Mouse (Mus musculus) heart, embryonic 16.5 days (tissue): ENCODE measurements around the gene Chd3. TPM values are rescaled to one million over a fixed set of nuclear protein-coding genes. Genes with fewer than 3 reads are reported as not detected.

Experiments
- ATAC-seq: fragments of 200-750 bp; cut with Nextera tagmentation; replicated peaks from 2 replicates; pipeline ENCODE4 v1.8.0; 2017; ENCODE audit warnings: moderate number of reproducible peaks; ENCODE audit not compliant: insufficient read depth, low FRiP score; ENCODE audit errors: extremely low read depth
- H3K27ac ChIP-seq: fragments of 300-500 bp; sonication (generic); 2 replicates; pipeline ENCODE4 v1.5.1; 2014; ENCODE audit warnings: mild to moderate bottlenecking, low read length, control low read depth, moderate library complexity
- H3K27me3 ChIP-seq: fragments of 300-500 bp; sonication (generic); 2 replicates; pipeline ENCODE4 v1.6.1; 2014; ENCODE audit warnings: low read length, mixed read lengths; ENCODE audit not compliant: control insufficient read depth, insufficient read depth
- H3K36me3 ChIP-seq: fragments of 300-500 bp; sonication (generic); 2 replicates; pipeline ENCODE4 v1.6.1; 2014; ENCODE audit not compliant: control insufficient read depth, insufficient read depth
- H3K4me1 ChIP-seq: fragments of 300-500 bp; sonication (generic); 2 replicates; pipeline ENCODE4 v1.6.1; 2014; ENCODE audit warnings: low read length, mixed read lengths; ENCODE audit not compliant: control insufficient read depth, insufficient read depth
- H3K4me2 ChIP-seq: fragments of 300-500 bp; sonication (generic); 2 replicates; pipeline ENCODE4 v1.6.1; 2014; ENCODE audit warnings: low read depth, mild to moderate bottlenecking, control low read depth, low read length
- H3K4me3 ChIP-seq: fragments of 300-500 bp; sonication (generic); 2 replicates; pipeline ENCODE4 v1.5.1; 2014; ENCODE audit warnings: mild to moderate bottlenecking, control low read depth, low read length
- H3K9ac ChIP-seq: fragments of 300-500 bp; sonication (generic); 2 replicates; pipeline ENCODE4 v1.6.1; 2014; ENCODE audit warnings: low read length, control low read depth
- H3K9me3 ChIP-seq: fragments of 300-500 bp; sonication (generic); replicated peaks from 2 replicates; pipeline ENCODE4 v1.6.1; 2016; ENCODE audit warnings: low read length; ENCODE audit not compliant: control insufficient read depth
- WGBS: fragments of 180-500 bp; shearing (Covaris S2); extraction: QIAGEN DNeasy Blood & Tissue Kit; methylation state at CpG from one replicate; pipeline ENCODE4 v1.1.7; 2014; 5-methylcytosine and 5-hydroxymethylcytosine counted together
- polyA plus RNA-seq: library from polyadenylated mRNA; unstranded; fragments of >200 nt; fragmentation: Nextera tagmentation; extraction: Ambion mirVana; gene quantifications from 2 replicates; pipeline ENCODE4 v1.2.1, GENCODE M21; 2015

The Chd3 gene
- polyA plus RNA-seq, 1 experiment from 2014 or later, result 13.3 TPM

- Histone ChIP-seq H3K4me3 (no peak overlapping the region), H3K9ac (peak overlapping the region; percentile 71; the same call in 1 of the 2 replicates), H3K9me3 (peaks cover 3% of the 10 kb centered on the region; the same call in 1 of the 2 replicates), H3K4me2 (no peak overlapping the region; the same call in 1 of the 2 replicates), H3K4me1 (peaks cover 7% of the 10 kb centered on the region), H3K36me3 (no peaks in the 10 kb centered on the region), H3K27ac (no peak overlapping the region), H3K27me3 (0 out of 2 replicates have a peak, but pooled peaks cover 5% of the 10 kb centered on the region)
- WGBS, result 52% methylated on average over 8 of the region's 8 CpGs
- no peak for ATAC-seq
Observed at GRCm38 (mm10) chr11:69332713-69333253, 36.4 kb downstream of the Chd3 start.

DNA sequence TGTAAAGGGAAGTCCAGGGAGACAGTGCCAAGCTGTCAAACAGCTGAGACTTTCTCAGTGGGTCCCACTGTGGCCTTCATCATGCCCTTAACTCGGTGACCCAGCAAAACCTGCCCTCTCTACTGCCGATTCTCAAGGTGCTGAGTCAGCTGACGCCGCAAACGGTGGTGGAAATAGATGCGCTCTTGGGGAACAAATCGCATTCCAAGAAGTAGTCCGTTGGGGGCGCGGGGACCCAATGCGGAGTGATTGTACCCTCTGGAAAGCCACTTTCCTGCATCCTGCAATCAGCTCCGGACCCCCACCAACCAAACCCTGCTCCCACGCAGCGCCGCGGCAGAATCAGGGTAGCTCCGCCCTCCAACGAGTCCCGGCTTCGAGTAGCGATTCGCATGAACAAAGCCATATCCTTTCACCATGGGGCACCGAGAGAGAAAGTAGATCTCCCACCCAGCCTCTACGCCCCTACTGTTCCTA, 37.2 kb downstream of the Chd3 start:
- H3K9ac ChIP-seq, result peak overlapping the region; percentile 71
- no peaks in the 10 kb centered on the region for H3K9me3 ChIP-seq
- WGBS, result under 1% methylated on average over 24 of the region's 24 CpGs
- peak overlapping the region; percentile 65 for H3K4me2 ChIP-seq
- peaks cover 7% of the 10 kb centered on the region; the same call in 1 of the 2 replicates for H3K27me3 ChIP-seq
- no peak overlapping the region for H3K27ac ChIP-seq
- H3K4me1 ChIP-seq, result peaks cover 9% of the 10 kb centered on the region
- no peaks in the 10 kb centered on the region for H3K36me3 ChIP-seq
- peak overlapping the region; percentile 65 for H3K4me3 ChIP-seq
- peak; percentile 54 for ATAC-seq

DNA sequence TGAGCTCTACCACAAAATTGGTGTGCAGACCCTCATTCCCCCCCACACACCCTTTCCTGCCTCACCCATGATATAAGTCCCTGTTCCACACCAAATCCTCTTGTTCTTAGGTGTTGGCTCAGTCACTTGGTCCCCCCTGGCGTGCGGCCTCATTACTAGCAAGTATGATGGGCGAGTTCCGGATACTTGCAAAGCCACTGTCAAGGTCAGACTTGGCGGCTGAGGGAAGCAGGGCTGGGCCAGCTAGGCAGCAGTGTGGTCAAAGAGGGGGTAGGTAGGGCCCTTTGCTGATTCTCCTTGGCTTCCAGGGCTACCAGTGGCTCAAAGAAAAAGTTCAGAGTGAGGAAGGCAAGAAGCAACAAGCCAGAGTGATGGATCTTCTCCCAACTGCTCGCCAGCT, 38.1 kb downstream of the Chd3 start:
- ATAC-seq, result no peak
- H3K9me3 ChIP-seq, result no peaks in the 10 kb centered on the region
- H3K4me3 ChIP-seq, result no peak overlapping the region
- H3K4me1 ChIP-seq, result peaks cover 14% of the 10 kb centered on the region
- peaks cover 10% of the 10 kb centered on the region; the same call in 1 of the 2 replicates for H3K27me3 ChIP-seq
- H3K36me3 ChIP-seq, result no peaks in the 10 kb centered on the region
- H3K9ac ChIP-seq, result peak overlapping the region; percentile 71; the same call in 1 of the 2 replicates
- peak overlapping the region; percentile 65 for H3K4me2 ChIP-seq
- H3K27ac ChIP-seq, result no peak overlapping the region
- WGBS, result 88% methylated on average over 6 of the region's 6 CpGs

- Histone ChIP-seq H3K9me3 (no peaks in the 10 kb centered on the region), H3K4me1 (peaks cover 24% of the 10 kb centered on the region), H3K9ac (no peak overlapping the region), H3K36me3 (no peaks in the 10 kb centered on the region), H3K27me3 (peaks cover 10% of the 10 kb centered on the region; the same call in 1 of the 2 replicates), H3K4me3 (no peak overlapping the region), H3K27ac (no peak overlapping the region), H3K4me2 (no peak overlapping the region)
- WGBS, result 89% methylated on average over 6 of the region's 6 CpGs
- no peak for ATAC-seq
Observed at GRCm38 (mm10) chr11:69328517-69328916, 40.7 kb downstream of the Chd3 start.

GRCm38 (mm10) chr11:69327648-69328047, 41.6 kb downstream of the Chd3 start:
- Histone ChIP-seq H3K4me1 (peaks cover 28% of the 10 kb centered on the region), H3K27ac (no peak overlapping the region), H3K4me3 (no peak overlapping the region), H3K36me3 (no peaks in the 10 kb centered on the region), H3K27me3 (peaks cover 10% of the 10 kb centered on the region; the same call in 1 of the 2 replicates), H3K9ac (no peak overlapping the region), H3K4me2 (no peak overlapping the region), H3K9me3 (no peaks in the 10 kb centered on the region)
- ATAC-seq, result no peak
- 45% methylated on average over 6 of the region's 6 CpGs for WGBS

GRCm38 (mm10) chr11:69327157-69327442, 42.1 kb downstream of the Chd3 start:
- peaks cover 10% of the 10 kb centered on the region; the same call in 1 of the 2 replicates for H3K27me3 ChIP-seq
- no peaks in the 10 kb centered on the region for H3K9me3 ChIP-seq
- no peak overlapping the region for H3K4me3 ChIP-seq
- no peaks in the 10 kb centered on the region for H3K36me3 ChIP-seq
- H3K4me2 ChIP-seq, result peak overlapping the region; percentile 99; the same call in 1 of the 2 replicates
- 21% methylated on average over 9 of the region's 9 CpGs for WGBS
- no peak overlapping the region for H3K27ac ChIP-seq
- peaks cover 34% of the 10 kb centered on the region for H3K4me1 ChIP-seq
- ATAC-seq, result no peak
- H3K9ac ChIP-seq, result no peak overlapping the region

DNA sequence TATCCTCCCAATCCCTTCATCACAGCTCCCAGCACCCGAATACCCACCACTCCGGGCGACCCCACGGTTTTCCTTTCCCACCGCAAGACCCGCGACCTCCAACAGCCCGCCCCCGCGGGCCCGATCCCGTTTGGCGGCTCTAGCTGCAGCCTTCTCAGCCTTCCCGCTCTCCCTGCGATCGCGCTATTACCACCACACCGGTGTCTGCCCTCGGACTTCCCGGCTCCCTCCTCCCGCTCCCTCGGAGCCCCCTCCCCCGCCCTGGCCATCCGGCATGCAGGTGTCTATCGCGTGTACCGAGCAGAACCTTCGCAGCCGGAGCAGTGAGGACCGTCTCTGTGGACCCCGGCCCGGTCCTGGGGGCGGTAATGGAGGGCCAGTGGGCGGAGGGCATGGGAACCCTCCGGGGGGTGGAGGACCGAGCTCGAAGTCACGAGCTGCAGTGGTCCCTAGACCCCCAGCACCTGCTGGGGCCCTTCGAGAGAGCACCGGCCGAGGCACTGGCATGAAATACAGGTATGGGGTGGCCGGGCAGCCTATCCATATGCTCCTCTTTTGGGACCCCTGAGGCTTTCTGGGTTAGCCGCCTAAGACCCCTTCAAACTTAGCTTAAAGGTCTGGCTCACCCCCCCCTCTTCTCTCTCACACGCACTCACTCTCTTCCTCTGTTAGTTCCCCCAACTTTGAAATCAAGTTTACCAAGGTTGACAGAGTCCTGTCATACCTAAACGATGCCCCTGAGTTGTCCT, 42.6 kb downstream of the Chd3 start:
- peaks cover 10% of the 10 kb centered on the region; the same call in 1 of the 2 replicates for H3K27me3 ChIP-seq
- H3K27ac ChIP-seq, result no peak overlapping the region
- H3K4me2 ChIP-seq, result peak overlapping the region; percentile 99
- H3K36me3 ChIP-seq, result no peaks in the 10 kb centered on the region
- WGBS, result 1% methylated on average over 45 of the region's 45 CpGs
- ATAC-seq, result no peak
- H3K9me3 ChIP-seq, result no peaks in the 10 kb centered on the region
- H3K4me1 ChIP-seq, result peaks cover 34% of the 10 kb centered on the region
- H3K9ac ChIP-seq, result peak overlapping the region; percentile 76
- H3K4me3 ChIP-seq, result peak overlapping the region; percentile 67

- H3K4me1 ChIP-seq, result peaks cover 29% of the 10 kb centered on the region
- WGBS, result 10% methylated on average over 26 of the region's 26 CpGs
- no peaks in the 10 kb centered on the region for H3K36me3 ChIP-seq
- H3K9ac ChIP-seq, result peak within 1 kb of the TSS; percentile 76
- H3K9me3 ChIP-seq, result no peaks in the 10 kb centered on the region
- H3K27ac ChIP-seq, result 0 out of 2 replicates have a peak within 1 kb of the TSS, but pooled peaks have one; percentile 24
- H3K4me3 ChIP-seq, result peak within 1 kb of the TSS; percentile 67
- peaks cover 10% of the 10 kb centered on the region; the same call in 1 of the 2 replicates for H3K27me3 ChIP-seq
- peak within 1 kb of the TSS; percentile 99 for H3K4me2 ChIP-seq
- peak; percentile 54; the same call in 1 of the 2 replicates for ATAC-seq
Observed at GRCm38 (mm10) chr11:69325628-69326407, 43.4 kb downstream of the Chd3 start, which contains the start of gene Kcnab3. Kcnab3 (plus strand) TSS chr11:69326258.
